Mouse (Mus musculus) C2C12 (cell line): ENCODE measurements around the gene Fam161a.

Source experiments
- CTCF ChIP-seq: IDR thresholded peaks from one replicate; pipeline ENCODE4 v1.5.1; 2011; ENCODE audit not compliant: control insufficient read depth, insufficient read depth, insufficient read length
- MAX ChIP-seq: IDR thresholded peaks from one replicate; pipeline ENCODE4 v1.6.1; 2011; ENCODE audit warnings: mild to moderate bottlenecking, control low read depth
- MYOD1 ChIP-seq: IDR thresholded peaks from one replicate; pipeline ENCODE4 v1.6.1; 2011; ENCODE audit warnings: low read depth; ENCODE audit not compliant: control insufficient read depth, insufficient read length
- USF1 ChIP-seq: IDR thresholded peaks from one replicate; pipeline ENCODE4 v1.6.1; 2011; ENCODE audit warnings: low read depth, mild to moderate bottlenecking, control low read depth, moderate library complexity

- no peak for TF ChIP-seq CTCF
- TF ChIP-seq USF1 = no peak
- no peak for TF ChIP-seq MYOD1
- TF ChIP-seq MAX = no peak
Measured at GRCm38 (mm10) chr11:23023155-23023554, 15.8 kb downstream of the Fam161a start.
